Mouse (Mus musculus): ENCODE results near the gene Ubap1. TPM values are rescaled to one million over a fixed set of nuclear protein-coding genes. Genes with fewer than 3 reads are reported as not detected.
A peak's percentile ranks its signal among the peaks of the same experiment; 100 is the strongest.

Ubap1 gene
- polyA plus RNA-seq, 1 experiment from 2014 or later = 41.9 TPM

- Histone ChIP-seq H3K27me3 (replicated peaks; ENCODE audit: insufficient read depth, low read length) (no peaks in the 10 kb centered on the region), H3K4me2 (replicated peaks; ENCODE audit: low read depth, low read length) (no peak overlapping the region), H3K9ac (replicated peaks; ENCODE audit: low read depth) (no peak overlapping the region), H3K9me3 (ENCODE audit: low read length) (no peaks in the 10 kb centered on the region), H3K27ac (ENCODE audit: low read length) (no peak overlapping the region), H3K36me3 (ENCODE audit: insufficient read depth, low read length) (no peaks in the 10 kb centered on the region; the same call in 1 of the 2 replicates), H3K4me3 (ENCODE audit: low read depth, low read length) (no peak overlapping the region), H3K4me1 (ENCODE audit: insufficient read depth, low read depth, low read length) (no peaks in the 10 kb centered on the region)
- DNase-seq (ENCODE audit: low spot score) = no peak
- no peak for ATAC-seq
- 73% methylated on average over 5 of the region's 5 CpGs for WGBS
- TF ChIP-seq EP300 (IDR thresholded peaks at IDR 0.05) (no peak), CTCF (IDR thresholded peaks at IDR 0.05) (no peak)
Measured at GRCm38 (mm10) chr4:41388616-41389015, 39.8 kb downstream of the Ubap1 start.

- no peak for TF ChIP-seq CTCF (IDR thresholded peaks at IDR 0.05)
- no peak for TF ChIP-seq EP300 (IDR thresholded peaks at IDR 0.05)
- DNase-seq (ENCODE audit: low spot score) = no peak
Measured at GRCm38 (mm10) chr4:41389240-41389639, 40.4 kb downstream of the Ubap1 start.

GRCm38 (mm10) chr4:41390122-41390521, 41.3 kb downstream of the Ubap1 start:
- H3K27ac ChIP-seq (ENCODE audit: low read length) = no peak overlapping the region
- no peak overlapping the region for H3K4me3 ChIP-seq (ENCODE audit: low read depth, low read length)
- DNase-seq (ENCODE audit: low spot score) (peak; percentile 83), ATAC-seq (peak; percentile 74)
- H3K9me3 ChIP-seq (ENCODE audit: low read length) = no peaks in the 10 kb centered on the region
- no peaks in the 10 kb centered on the region for H3K27me3 ChIP-seq (replicated peaks; ENCODE audit: insufficient read depth, low read length)
- H3K4me2 ChIP-seq (replicated peaks; ENCODE audit: low read depth, low read length) = no peak overlapping the region
- TF ChIP-seq CTCF (IDR thresholded peaks at IDR 0.05) (peak; percentile 89), EP300 (IDR thresholded peaks at IDR 0.05) (no peak)
- no peaks in the 10 kb centered on the region for H3K4me1 ChIP-seq (ENCODE audit: insufficient read depth, low read depth, low read length)
- H3K9ac ChIP-seq (replicated peaks; ENCODE audit: low read depth) = no peak overlapping the region
- no peaks in the 10 kb centered on the region; the same call in 1 of the 2 replicates for H3K36me3 ChIP-seq (ENCODE audit: insufficient read depth, low read length)
- 30% methylated on average over 3 of the region's 3 CpGs for WGBS

More at GRCm38 (mm10) chr4:41389240-41389639, 40.4 kb downstream of the Ubap1 start:
- Histone ChIP-seq H3K4me1 (ENCODE audit: insufficient read depth, low read depth, low read length) (no peaks in the 10 kb centered on the region), H3K4me3 (ENCODE audit: low read depth, low read length) (no peak overlapping the region), H3K27me3 (replicated peaks; ENCODE audit: insufficient read depth, low read length) (no peaks in the 10 kb centered on the region), H3K4me2 (replicated peaks; ENCODE audit: low read depth, low read length) (no peak overlapping the region), H3K36me3 (ENCODE audit: insufficient read depth, low read length) (no peaks in the 10 kb centered on the region; the same call in 1 of the 2 replicates), H3K9ac (replicated peaks; ENCODE audit: low read depth) (no peak overlapping the region), H3K9me3 (ENCODE audit: low read length) (no peaks in the 10 kb centered on the region), H3K27ac (ENCODE audit: low read length) (no peak overlapping the region)
- 87% methylated on average over 5 of the region's 5 CpGs for whole genome bisulfite sequencing
- no peak for ATAC-seq

DNA sequence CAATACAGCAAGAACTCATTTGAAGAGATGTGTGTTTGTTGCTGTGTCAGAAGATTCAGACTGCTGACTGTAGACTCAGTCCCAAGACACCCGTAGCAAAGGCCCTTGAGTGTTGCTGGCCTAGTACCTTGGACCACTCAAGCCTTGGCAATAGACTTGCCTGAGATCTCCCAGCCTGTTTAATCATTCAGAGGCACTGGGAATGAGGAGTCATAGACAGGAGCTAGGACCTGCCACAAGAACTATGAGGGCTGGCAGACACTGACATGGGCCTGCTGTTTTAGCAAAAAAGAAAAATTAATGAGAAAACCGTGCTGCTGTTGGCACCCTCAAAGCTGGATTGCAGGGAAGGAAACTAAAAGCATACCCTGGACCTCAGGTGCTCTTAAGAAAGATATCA, 42.2 kb downstream of the Ubap1 start:
- no peak for ATAC-seq
- 60% methylated on average over 2 of the region's 2 CpGs for WGBS

GRCm38 (mm10) chr4:41394651-41395050, 45.9 kb downstream of the Ubap1 start:
- H3K27ac ChIP-seq (ENCODE audit: low read length) = no peak overlapping the region
- TF ChIP-seq CTCF (IDR thresholded peaks at IDR 0.05) (no peak), EP300 (IDR thresholded peaks at IDR 0.05) (no peak)
- H3K36me3 ChIP-seq (ENCODE audit: insufficient read depth, low read length) = no peaks in the 10 kb centered on the region
- no peaks in the 10 kb centered on the region for H3K9me3 ChIP-seq (ENCODE audit: low read length)
- DNase-seq (ENCODE audit: low spot score) (no peak), ATAC-seq (no peak)
- H3K4me1 ChIP-seq (ENCODE audit: insufficient read depth, low read depth, low read length) = no peaks in the 10 kb centered on the region
- 79% methylated on average over 9 of the region's 9 CpGs for WGBS
- H3K4me3 ChIP-seq (ENCODE audit: low read depth, low read length) = no peak overlapping the region
- H3K4me2 ChIP-seq (replicated peaks; ENCODE audit: low read depth, low read length) = no peak overlapping the region
- H3K27me3 ChIP-seq (replicated peaks; ENCODE audit: insufficient read depth, low read length) = no peaks in the 10 kb centered on the region
- no peak overlapping the region for H3K9ac ChIP-seq (replicated peaks; ENCODE audit: low read depth)

More for the DNA sequence above, 42.2 kb downstream of the Ubap1 start:
- Histone ChIP-seq H3K27me3 (replicated peaks; ENCODE audit: insufficient read depth, low read length) (no peaks in the 10 kb centered on the region), H3K4me2 (replicated peaks; ENCODE audit: low read depth, low read length) (no peak overlapping the region), H3K36me3 (ENCODE audit: insufficient read depth, low read length) (no peaks in the 10 kb centered on the region; the same call in 1 of the 2 replicates), H3K27ac (ENCODE audit: low read length) (no peak overlapping the region), H3K9me3 (ENCODE audit: low read length) (no peaks in the 10 kb centered on the region), H3K4me1 (ENCODE audit: insufficient read depth, low read depth, low read length) (no peaks in the 10 kb centered on the region), H3K9ac (replicated peaks; ENCODE audit: low read depth) (no peak overlapping the region), H3K4me3 (ENCODE audit: low read depth, low read length) (no peak overlapping the region)
- no peak for DNase-seq (ENCODE audit: low spot score)
- TF ChIP-seq EP300 (IDR thresholded peaks at IDR 0.05) (no peak), CTCF (IDR thresholded peaks at IDR 0.05) (no peak)

DNA sequence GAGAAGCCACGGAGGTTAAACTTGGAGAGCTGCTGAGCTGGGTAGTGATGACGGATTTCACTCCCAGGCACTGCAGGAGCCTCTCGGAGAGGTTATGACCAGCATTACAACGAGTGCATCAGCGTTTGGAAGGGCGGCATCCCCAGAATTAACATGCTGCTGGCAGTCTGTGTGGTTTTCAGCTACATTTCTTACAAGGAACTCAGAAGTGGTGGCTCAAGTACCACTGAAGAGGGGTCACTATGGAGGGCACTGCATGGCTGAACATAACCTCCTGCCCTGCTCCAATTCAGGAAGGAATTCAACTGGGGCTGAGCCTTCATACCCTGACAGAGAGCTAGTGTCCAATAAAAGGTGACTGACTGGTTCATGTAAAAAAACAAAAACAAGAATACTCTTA, 49.6 kb downstream of the Ubap1 start:
- H3K9ac ChIP-seq (replicated peaks; ENCODE audit: low read depth) = no peak overlapping the region
- DNase-seq (ENCODE audit: low spot score) = peak; percentile 32
- WGBS = 68% methylated on average over 6 of the region's 6 CpGs
- peak; percentile 65 for ATAC-seq
- no peak overlapping the region for H3K4me3 ChIP-seq (ENCODE audit: low read depth, low read length)
- H3K4me1 ChIP-seq (ENCODE audit: insufficient read depth, low read depth, low read length) = no peaks in the 10 kb centered on the region
- H3K27me3 ChIP-seq (replicated peaks; ENCODE audit: insufficient read depth, low read length) = no peaks in the 10 kb centered on the region
- no peaks in the 10 kb centered on the region for H3K36me3 ChIP-seq (ENCODE audit: insufficient read depth, low read length)
- H3K9me3 ChIP-seq (ENCODE audit: low read length) = no peaks in the 10 kb centered on the region
- no peak overlapping the region for H3K4me2 ChIP-seq (replicated peaks; ENCODE audit: low read depth, low read length)
- TF ChIP-seq CTCF (IDR thresholded peaks at IDR 0.05) (no peak), EP300 (IDR thresholded peaks at IDR 0.05) (no peak)
- no peak overlapping the region for H3K27ac ChIP-seq (ENCODE audit: low read length)

GRCm38 (mm10) chr4:41399904-41400303, 51.1 kb downstream of the Ubap1 start:
- 81% methylated on average over 5 of the region's 5 CpGs for WGBS
- no peak for TF ChIP-seq EP300 (IDR thresholded peaks at IDR 0.05)
- TF ChIP-seq CTCF (IDR thresholded peaks at IDR 0.05) = no peak
- Histone ChIP-seq H3K4me1 (ENCODE audit: insufficient read depth, low read depth, low read length) (no peaks in the 10 kb centered on the region), H3K27ac (ENCODE audit: low read length) (no peak overlapping the region), H3K4me2 (replicated peaks; ENCODE audit: low read depth, low read length) (no peak overlapping the region), H3K36me3 (ENCODE audit: insufficient read depth, low read length) (no peaks in the 10 kb centered on the region), H3K4me3 (ENCODE audit: low read depth, low read length) (no peak overlapping the region), H3K9ac (replicated peaks; ENCODE audit: low read depth) (no peak overlapping the region), H3K9me3 (ENCODE audit: low read length) (no peaks in the 10 kb centered on the region), H3K27me3 (replicated peaks; ENCODE audit: insufficient read depth, low read length) (no peaks in the 10 kb centered on the region)
- ATAC-seq (no peak), DNase-seq (ENCODE audit: low spot score) (no peak)
